Mouse (Mus musculus) neural tube, embryonic 14.5 days (tissue): Measurements from ENCODE around the gene Ampd3. TPM values are rescaled to one million over a fixed set of nuclear protein-coding genes. Genes with fewer than 3 reads are reported as not detected.
A peak's percentile ranks its signal among the peaks of the same experiment; 100 is the strongest.

Source experiments
- ATAC-seq: fragments of 200-750 bp; cut with Nextera tagmentation; 2 replicates; pipeline ENCODE4 v1.8.0; 2017; ENCODE audit warnings: low read depth, mild to moderate bottlenecking, moderate TSS enrichment, moderate library complexity
- H3K27ac ChIP-seq: fragments of 300-500 bp; sonication (generic); 2 replicates; pipeline ENCODE4 v1.5.1; 2014; ENCODE audit warnings: low read depth, mild to moderate bottlenecking, control low read depth, low read length, moderate library complexity, mixed read lengths
- H3K27me3 ChIP-seq: fragments of 300-500 bp; sonication (generic); 2 replicates; pipeline ENCODE4 v1.6.1; 2014; ENCODE audit warnings: low read length; ENCODE audit not compliant: control insufficient read depth, insufficient read depth
- H3K36me3 ChIP-seq: fragments of 300-500 bp; sonication (generic); 2 replicates; pipeline ENCODE4 v1.6.1; 2014; ENCODE audit warnings: low read length, mixed read lengths; ENCODE audit not compliant: control insufficient read depth, insufficient read depth
- H3K4me1 ChIP-seq: fragments of 300-500 bp; sonication (generic); 2 replicates; pipeline ENCODE4 v1.6.1; 2014; ENCODE audit warnings: low read length; ENCODE audit not compliant: control insufficient read depth, insufficient read depth
- H3K4me2 ChIP-seq: fragments of 300-500 bp; sonication (generic); 2 replicates; pipeline ENCODE4 v1.6.1; 2014; ENCODE audit warnings: mild to moderate bottlenecking, low read depth, low read length, control low read depth
- H3K4me3 ChIP-seq: fragments of 300-500 bp; sonication (generic); 2 replicates; pipeline ENCODE4 v1.5.1; 2014; ENCODE audit warnings: low read depth, low read length, control low read depth, mixed read lengths
- H3K9ac ChIP-seq: fragments of 300-500 bp; sonication (generic); replicated peaks from 2 replicates; pipeline ENCODE4 v1.6.1; 2014; ENCODE audit warnings: low read depth, mild to moderate bottlenecking, control low read depth, low read length, mixed read lengths
- H3K9me3 ChIP-seq: fragments of 300-500 bp; sonication (generic); 2 replicates; pipeline ENCODE4 v1.6.1; 2016; ENCODE audit warnings: low read length; ENCODE audit not compliant: control insufficient read depth
- WGBS: fragments of 180-500 bp; shearing (Covaris S2); extraction: QIAGEN DNeasy Blood & Tissue Kit; methylation state at CpG from one replicate; pipeline ENCODE4 v1.1.7; 2014; 5-methylcytosine and 5-hydroxymethylcytosine counted together
- polyA plus RNA-seq: library from polyadenylated mRNA; unstranded; fragments of >200 nt; fragmentation: Nextera tagmentation; extraction: Ambion mirVana; gene quantifications from 2 replicates; pipeline ENCODE4 v1.2.1, GENCODE M21; 2014

Ampd3 gene
- polyA plus RNA-seq, 1 experiment from 2014 or later = 10.9 TPM

- H3K36me3 ChIP-seq = no peaks in the 10 kb centered on the region
- H3K4me1 ChIP-seq = no peaks in the 10 kb centered on the region
- H3K27ac ChIP-seq = no peak overlapping the region
- no peak overlapping the region for H3K4me2 ChIP-seq
- H3K9ac ChIP-seq = no peak overlapping the region
- no peak overlapping the region for H3K4me3 ChIP-seq
- H3K27me3 ChIP-seq = no peaks in the 10 kb centered on the region
- ATAC-seq = no peak
- 92% methylated on average over 11 of the region's 11 CpGs for WGBS
- H3K9me3 ChIP-seq = no peaks in the 10 kb centered on the region
These were observed 29.9 kb downstream of the Ampd3 start for GRCm38 (mm10) chr7:110797722-110798409.

DNA sequence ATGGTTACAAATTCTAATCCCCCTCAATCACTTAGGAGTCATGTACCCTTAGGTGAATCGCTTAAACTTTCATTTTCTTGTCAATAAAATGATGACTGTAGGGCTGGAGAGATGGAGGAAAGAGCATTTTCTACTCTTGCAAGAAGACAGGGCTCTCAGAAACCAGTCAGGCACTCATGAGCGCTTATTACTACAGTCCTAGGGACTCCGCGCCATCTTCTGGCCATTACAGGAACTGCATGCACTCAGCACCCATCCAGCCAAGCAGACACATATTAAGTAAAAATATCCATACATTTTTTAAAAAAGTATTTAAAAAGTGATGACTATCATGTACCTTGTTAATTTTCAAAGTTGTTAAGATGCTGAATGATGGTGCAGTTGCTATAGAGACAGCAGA is 33.0 kb downstream of the Ampd3 start:
- WGBS = 2% methylated on average over 4 of the region's 4 CpGs

DNA sequence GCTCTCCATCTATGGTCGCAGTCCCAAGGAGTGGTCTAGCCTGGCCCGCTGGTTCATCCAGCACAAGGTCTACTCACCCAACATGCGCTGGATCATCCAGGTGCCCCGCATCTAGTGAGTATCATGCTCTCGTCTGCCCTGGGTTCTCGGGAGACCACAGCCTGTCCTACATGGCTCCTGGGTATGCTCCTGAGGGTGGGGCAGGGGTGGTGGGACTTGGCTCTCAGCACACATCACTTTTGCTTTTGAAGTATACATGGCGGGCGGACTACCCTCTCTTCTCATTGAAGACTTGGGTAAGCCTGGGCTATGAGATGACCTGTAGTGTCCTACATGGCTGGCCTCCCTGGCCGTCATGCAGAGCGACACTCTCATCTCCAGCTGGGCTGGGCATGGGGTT is 35.1 kb downstream of the Ampd3 start:
- H3K4me2 ChIP-seq = no peak overlapping the region
- ATAC-seq = no peak
- H3K36me3 ChIP-seq = no peaks in the 10 kb centered on the region
- H3K4me1 ChIP-seq = no peaks in the 10 kb centered on the region
- WGBS = 97% methylated on average over 10 of the region's 10 CpGs
- H3K27me3 ChIP-seq = no peaks in the 10 kb centered on the region
- no peak overlapping the region for H3K27ac ChIP-seq
- H3K9ac ChIP-seq = no peak overlapping the region
- no peak overlapping the region for H3K4me3 ChIP-seq
- H3K9me3 ChIP-seq = no peaks in the 10 kb centered on the region

More for the DNA sequence above, 33.0 kb downstream of the Ampd3 start:
- no peak overlapping the region for H3K27ac ChIP-seq
- H3K27me3 ChIP-seq = no peaks in the 10 kb centered on the region
- no peak overlapping the region for H3K4me3 ChIP-seq
- no peaks in the 10 kb centered on the region for H3K36me3 ChIP-seq
- peak; percentile 76 for ATAC-seq
- no peaks in the 10 kb centered on the region for H3K4me1 ChIP-seq
- H3K9ac ChIP-seq = no peak overlapping the region
- no peaks in the 10 kb centered on the region for H3K9me3 ChIP-seq
- no peak overlapping the region for H3K4me2 ChIP-seq

GRCm38 (mm10) chr7:110804266-110804665 is 36.3 kb downstream of the Ampd3 start:
- peak; percentile 57; the same call in 1 of the 2 replicates for ATAC-seq
- Histone ChIP-seq H3K4me1 (no peaks in the 10 kb centered on the region), H3K9me3 (no peaks in the 10 kb centered on the region), H3K36me3 (no peaks in the 10 kb centered on the region), H3K4me2 (no peak overlapping the region), H3K9ac (no peak overlapping the region), H3K27ac (no peak overlapping the region), H3K27me3 (no peaks in the 10 kb centered on the region), H3K4me3 (no peak overlapping the region)
- WGBS = 62% methylated on average over 3 of the region's 3 CpGs

- Histone ChIP-seq H3K36me3 (no peaks in the 10 kb centered on the region), H3K9me3 (no peaks in the 10 kb centered on the region), H3K4me2 (no peak overlapping the region), H3K27ac (no peak overlapping the region), H3K9ac (no peak overlapping the region), H3K4me1 (no peaks in the 10 kb centered on the region), H3K27me3 (no peaks in the 10 kb centered on the region), H3K4me3 (no peak overlapping the region)
- WGBS = 95% methylated on average over 13 of the region's 13 CpGs
- no peak for ATAC-seq
These were observed 39.5 kb downstream of the Ampd3 start for GRCm38 (mm10) chr7:110807460-110808030.

GRCm38 (mm10) chr7:110808962-110809361 is 41.0 kb downstream of the Ampd3 start:
- H3K4me1 ChIP-seq = no peaks in the 10 kb centered on the region
- no peak overlapping the region for H3K4me2 ChIP-seq
- H3K4me3 ChIP-seq = no peak overlapping the region
- no peak for ATAC-seq
- H3K36me3 ChIP-seq = no peaks in the 10 kb centered on the region
- H3K9ac ChIP-seq = no peak overlapping the region
- no peak overlapping the region for H3K27ac ChIP-seq
- no peaks in the 10 kb centered on the region for H3K27me3 ChIP-seq
- 65% methylated on average over 3 of the region's 3 CpGs for WGBS
- H3K9me3 ChIP-seq = no peaks in the 10 kb centered on the region

- ATAC-seq = no peak
- 87% methylated on average over 18 of the region's 18 CpGs for WGBS
- Histone ChIP-seq H3K9ac (no peak overlapping the region), H3K27ac (no peak overlapping the region), H3K36me3 (no peaks in the 10 kb centered on the region), H3K4me3 (no peak overlapping the region), H3K27me3 (no peaks in the 10 kb centered on the region), H3K9me3 (no peaks in the 10 kb centered on the region), H3K4me2 (no peak overlapping the region), H3K4me1 (no peaks in the 10 kb centered on the region)
These were observed 41.9 kb downstream of the Ampd3 start for GRCm38 (mm10) chr7:110809585-110810557.

GRCm38 (mm10) chr7:110810995-110811394 is 43.0 kb downstream of the Ampd3 start:
- no peak overlapping the region for H3K4me2 ChIP-seq
- H3K9me3 ChIP-seq = no peaks in the 10 kb centered on the region
- no peak overlapping the region for H3K27ac ChIP-seq
- H3K4me1 ChIP-seq = no peaks in the 10 kb centered on the region
- no peak overlapping the region for H3K9ac ChIP-seq
- no peak for ATAC-seq
- H3K36me3 ChIP-seq = no peaks in the 10 kb centered on the region
- H3K4me3 ChIP-seq = no peak overlapping the region
- WGBS = 85% methylated on average over 8 of the region's 8 CpGs
- no peaks in the 10 kb centered on the region for H3K27me3 ChIP-seq

GRCm38 (mm10) chr7:110811529-110811928 is 43.5 kb downstream of the Ampd3 start:
- H3K27ac ChIP-seq = no peak overlapping the region
- no peak overlapping the region for H3K4me3 ChIP-seq
- no peak for ATAC-seq
- H3K4me2 ChIP-seq = no peak overlapping the region
- no peaks in the 10 kb centered on the region for H3K36me3 ChIP-seq
- no peak overlapping the region for H3K9ac ChIP-seq
- H3K4me1 ChIP-seq = no peaks in the 10 kb centered on the region
- 90% methylated on average over 5 of the region's 5 CpGs for WGBS
- no peaks in the 10 kb centered on the region for H3K9me3 ChIP-seq
- H3K27me3 ChIP-seq = no peaks in the 10 kb centered on the region
